Mouse (Mus musculus) limb, embryonic 13.5 days (tissue): ENCODE results near the gene Pdia2. TPM values are rescaled to one million over a fixed set of nuclear protein-coding genes. Genes with fewer than 3 reads are reported as not detected.

Experiments used
- polyA plus RNA-seq: library from polyadenylated mRNA; unstranded; fragments of >200 nt; fragmentation: Nextera tagmentation; extraction: Ambion mirVana; gene quantifications from 2 replicates; pipeline ENCODE4 v1.2.1, GENCODE M21; 2015

Gene Pdia2
- polyA plus RNA-seq, 1 experiment from 2014 or later, result 0.25 TPM

Other genes with a start within 250 kb of the Pdia2 start
- 0.19 and 0.31 TPM in 2 replicates for gene A930017K11Rik, start 246.5 kb downstream of the Pdia2 start, polyA plus RNA-seq
- gene Capn15, start 213.3 kb downstream of the Pdia2 start, polyA plus RNA-seq, result 24.8 and 25.4 TPM in 2 replicates
- 19.5 and 20.5 TPM in 2 replicates for gene Rab11fip3, start 129.5 kb downstream of the Pdia2 start, polyA plus RNA-seq
- gene Decr2, start 108.8 kb downstream of the Pdia2 start, polyA plus RNA-seq, result 35.3 and 36.2 TPM in 2 replicates
- 125 and 135 TPM in 2 replicates for gene Nme4, start 103.5 kb downstream of the Pdia2 start, polyA plus RNA-seq
- 0.97 and 1.0 TPM in 2 replicates for gene Tmem8, start 85.8 kb downstream of the Pdia2 start, polyA plus RNA-seq
- 193 and 199 TPM in 2 replicates for gene Mrpl28, start 75.6 kb downstream of the Pdia2 start, polyA plus RNA-seq
- gene Axin1, start 60.4 kb downstream of the Pdia2 start, polyA plus RNA-seq, result 11.3 and 12.1 TPM in 2 replicates
- 7.0 and 7.8 TPM in 2 replicates for gene Rgs11, start 3.9 kb upstream of the Pdia2 start, polyA plus RNA-seq
- gene Arhgdig, start 8.7 kb upstream of the Pdia2 start, polyA plus RNA-seq, result 7.1 and 8.1 TPM in 2 replicates
- gene Fam234a, start 45.2 kb upstream of the Pdia2 start, polyA plus RNA-seq, result 44.0 and 44.7 TPM in 2 replicates
- 127 and 129 TPM in 2 replicates for gene Luc7l, start 53.8 kb upstream of the Pdia2 start, polyA plus RNA-seq
- gene Neurl1b, start 215.7 kb upstream of the Pdia2 start, polyA plus RNA-seq, result 0.51 and 0.65 TPM in 2 replicates